Comparison of ENCODE assay signal across 28 mouse cellular contexts in the genomic region with DNA sequence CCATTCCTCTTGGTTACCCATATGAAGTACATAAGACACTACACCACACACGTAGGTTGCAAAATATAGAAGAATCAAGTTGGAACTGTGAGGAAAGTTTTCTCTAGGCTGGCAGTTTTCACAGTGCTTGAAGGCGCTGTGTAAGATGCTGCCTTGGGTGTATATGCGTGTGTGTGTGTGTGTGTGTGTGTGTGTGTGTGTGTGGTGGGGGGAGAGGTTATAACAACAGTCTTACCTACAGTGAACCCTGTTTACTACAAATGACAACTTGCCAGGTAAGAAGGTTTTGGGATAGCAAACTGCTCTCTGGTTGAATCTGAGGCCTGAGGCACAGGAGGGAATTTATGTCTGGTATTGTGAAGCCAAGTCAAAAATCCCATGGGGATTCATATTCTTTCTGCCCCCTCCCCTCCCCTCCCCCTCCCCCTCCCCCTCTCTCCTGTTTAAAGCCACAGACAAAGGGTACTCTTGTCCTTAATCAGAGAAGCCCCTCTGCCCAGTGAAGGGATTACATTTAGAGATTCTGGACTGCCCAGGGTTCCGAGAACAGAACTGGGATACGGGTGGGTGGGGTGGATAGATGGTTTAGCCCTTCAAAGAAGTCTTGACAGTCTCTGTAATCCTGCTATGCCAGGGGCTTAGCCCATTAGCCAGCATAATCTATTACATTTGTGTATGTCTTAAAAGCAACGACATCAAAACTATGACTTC.
A peak's percentile ranks its signal among the peaks of the same experiment; 100 is the strongest.
DNase-seq lines count a peak whose midpoint lies in the region; ATAC-seq lines count a peak whose summit lies in the region.
"Had no signal": no experiment of that assay in that cellular context is flagged by ENCODE, and none has a peak within 500 bp of the region (broad histone marks: within the 10 kb centered on the region; RNA-seq: fewer than 3 reads in every experiment).

No protein-coding gene starts in this region.

- DNase-seq in forebrain, embryonic 10.5 days (ENCODE audit: extremely low spot score, low spot score) = no peak
- no peak for DNase-seq in hindbrain, embryonic 10.5 days (ENCODE audit: low spot score)
- peak; percentile 16 for DNase-seq in retina, postnatal 1 day
- no peak for DNase-seq in retina, embryonic 14.5 days (ENCODE audit: low spot score)
- DNase-seq: adrenal gland, adult 8-10 months; adrenal gland, postnatal 25 days; cerebellum, adult 11-12 months; cerebellum, adult 8-10 months; cerebellum, postnatal 10 days; cerebellum, postnatal 36 days; embryo, embryonic 11 days; gastrocnemius, postnatal 10 days; gastrocnemius, postnatal 36 days; heart, adult 2 months; heart, postnatal 14 days; heart, postnatal 4 days had no signal

- WGBS in forebrain, embryonic 10.5 days = 64% methylated on average over 6 of the region's 6 CpGs
- WGBS in forebrain, embryonic 13.5 days = 61% methylated on average over 6 of the region's 6 CpGs
- 81% methylated on average over 6 of the region's 6 CpGs for whole genome bisulfite sequencing in hindbrain, embryonic 12.5 days
- WGBS in hindbrain, embryonic 10.5 days = 81% methylated on average over 6 of the region's 6 CpGs
- 50% methylated on average over 6 of the region's 6 CpGs for WGBS in midbrain, embryonic 13.5 days
- WGBS in midbrain, embryonic 16.5 days = 56% methylated on average over 6 of the region's 6 CpGs

- no peak overlapping the region for H3K4me3 ChIP-seq in forebrain, embryonic 10.5 days
- H3K4me3 ChIP-seq in forebrain, embryonic 13.5 days = no peak overlapping the region
- H3K4me3 ChIP-seq in hindbrain, embryonic 12.5 days = no peak overlapping the region
- no peak overlapping the region for H3K4me3 ChIP-seq in hindbrain, embryonic 10.5 days
- H3K4me3 ChIP-seq in midbrain, embryonic 13.5 days (replicated peaks) = no peak overlapping the region
- no peak overlapping the region for H3K4me3 ChIP-seq in midbrain, embryonic 16.5 days (ENCODE audit: low read depth, low read length)
- H3K4me3 ChIP-seq: embryonic facial prominence, embryonic 10.5 days; embryonic facial prominence, embryonic 13.5 days; erythroblast, embryonic 14.5 days; heart, adult 2 months; heart, embryonic 10.5 days; heart, embryonic 13.5 days had no signal

- H3K4me2 ChIP-seq in forebrain, embryonic 13.5 days = no peak overlapping the region
- no peak overlapping the region for H3K4me2 ChIP-seq in hindbrain, embryonic 12.5 days (replicated peaks)
- no peak overlapping the region for H3K4me2 ChIP-seq in midbrain, embryonic 13.5 days (replicated peaks)
- no peak overlapping the region for H3K4me2 ChIP-seq in midbrain, embryonic 16.5 days (ENCODE audit: low read length)
- H3K4me2 ChIP-seq: embryonic facial prominence, embryonic 13.5 days; heart, embryonic 13.5 days; hindbrain, embryonic 14.5 days had no signal

- H3K4me1 ChIP-seq in forebrain, embryonic 10.5 days = peaks cover 32% of the 10 kb centered on the region
- H3K4me1 ChIP-seq in forebrain, embryonic 13.5 days = peaks cover 15% of the 10 kb centered on the region
- peaks cover 5% of the 10 kb centered on the region; the same call in 1 of the 2 replicates for H3K4me1 ChIP-seq in hindbrain, embryonic 12.5 days
- peaks cover 20% of the 10 kb centered on the region for H3K4me1 ChIP-seq in hindbrain, embryonic 10.5 days (replicated peaks)
- H3K4me1 ChIP-seq in midbrain, embryonic 13.5 days (replicated peaks) = peaks cover 8% of the 10 kb centered on the region; the same call in 1 of the 2 replicates
- peaks cover 1% of the 10 kb centered on the region for H3K4me1 ChIP-seq in midbrain, embryonic 16.5 days (ENCODE audit: control insufficient read depth, insufficient read depth, low read length)

- H3K36me3 ChIP-seq in forebrain, embryonic 10.5 days (replicated peaks) = peaks cover 31% of the 10 kb centered on the region
- H3K36me3 ChIP-seq in forebrain, embryonic 13.5 days (ENCODE audit: poor library complexity, severe bottlenecking) = peaks cover 5% of the 10 kb centered on the region; the same call in 1 of the 2 replicates
- H3K36me3 ChIP-seq in hindbrain, embryonic 12.5 days = no peaks in the 10 kb centered on the region; the same call in 1 of the 2 replicates
- H3K36me3 ChIP-seq in hindbrain, embryonic 10.5 days = peaks cover 35% of the 10 kb centered on the region
- peaks cover 8% of the 10 kb centered on the region; the same call in 1 of the 2 replicates for H3K36me3 ChIP-seq in midbrain, embryonic 13.5 days
- no peaks in the 10 kb centered on the region for H3K36me3 ChIP-seq in midbrain, embryonic 16.5 days (ENCODE audit: control insufficient read depth, insufficient read depth, low read length)
- H3K36me3 ChIP-seq: embryonic facial prominence, embryonic 10.5 days; embryonic facial prominence, embryonic 13.5 days had no signal

- ATAC-seq in forebrain, embryonic 13.5 days = no peak
- ATAC-seq in hindbrain, embryonic 12.5 days (ENCODE audit: low FRiP score) = peak; percentile 60; the same call in 1 of the 2 replicates
- 0 out of 2 replicates have a peak, but pooled peaks have one; percentile 58 for ATAC-seq in midbrain, embryonic 13.5 days
- no peak for ATAC-seq in midbrain, embryonic 16.5 days
- ATAC-seq: activated CD4-positive, CD25-positive, alpha-beta regulatory T cell, adult 4 months; forebrain, embryonic 16.5 days had no signal

- H3K27ac ChIP-seq in forebrain, embryonic 10.5 days = 0 out of 2 replicates have a peak overlapping the region, but pooled peaks have one; percentile 30
- no peak overlapping the region for H3K27ac ChIP-seq in forebrain, embryonic 13.5 days
- H3K27ac ChIP-seq in hindbrain, embryonic 12.5 days = no peak overlapping the region
- no peak overlapping the region; the same call in none of the 2 replicates for H3K27ac ChIP-seq in hindbrain, embryonic 10.5 days
- H3K27ac ChIP-seq in midbrain, embryonic 13.5 days = no peak overlapping the region
- H3K27ac ChIP-seq in midbrain, embryonic 16.5 days (ENCODE audit: low read length) = no peak overlapping the region
- H3K27ac ChIP-seq: embryonic facial prominence, embryonic 10.5 days; embryonic facial prominence, embryonic 13.5 days; heart, adult 2 months; heart, embryonic 10.5 days; heart, embryonic 13.5 days; hindbrain, embryonic 14.5 days had no signal

- H3K9ac ChIP-seq in forebrain, embryonic 13.5 days = no peak overlapping the region
- H3K9ac ChIP-seq in hindbrain, embryonic 12.5 days = no peak overlapping the region
- no peak overlapping the region for H3K9ac ChIP-seq in midbrain, embryonic 13.5 days (replicated peaks)
- no peak overlapping the region for H3K9ac ChIP-seq in midbrain, embryonic 16.5 days (ENCODE audit: low read depth, low read length)
- H3K9ac ChIP-seq: embryonic facial prominence, embryonic 13.5 days; heart, embryonic 13.5 days; hindbrain, embryonic 14.5 days had no signal

- no peaks in the 10 kb centered on the region for H3K27me3 ChIP-seq in forebrain, embryonic 10.5 days (ENCODE audit: poor library complexity, severe bottlenecking)
- H3K27me3 ChIP-seq in forebrain, embryonic 13.5 days = no peaks in the 10 kb centered on the region
- no peaks in the 10 kb centered on the region for H3K27me3 ChIP-seq in hindbrain, embryonic 12.5 days
- no peaks in the 10 kb centered on the region for H3K27me3 ChIP-seq in hindbrain, embryonic 10.5 days (ENCODE audit: insufficient read depth, poor library complexity, severe bottlenecking)
- H3K27me3 ChIP-seq in midbrain, embryonic 13.5 days = no peaks in the 10 kb centered on the region
- no peaks in the 10 kb centered on the region for H3K27me3 ChIP-seq in midbrain, embryonic 16.5 days (ENCODE audit: control insufficient read depth, insufficient read depth, low read depth, low read length)
- H3K27me3 ChIP-seq: embryonic facial prominence, embryonic 13.5 days; heart, embryonic 13.5 days had no signal

- H3K9me3 ChIP-seq in forebrain, embryonic 10.5 days = no peaks in the 10 kb centered on the region
- no peaks in the 10 kb centered on the region for H3K9me3 ChIP-seq in forebrain, embryonic 13.5 days (replicated peaks)
- no peaks in the 10 kb centered on the region for H3K9me3 ChIP-seq in hindbrain, embryonic 12.5 days (replicated peaks)
- no peaks in the 10 kb centered on the region for H3K9me3 ChIP-seq in hindbrain, embryonic 10.5 days
- no peaks in the 10 kb centered on the region for H3K9me3 ChIP-seq in midbrain, embryonic 13.5 days
- H3K9me3 ChIP-seq in midbrain, embryonic 16.5 days (replicated peaks; ENCODE audit: control insufficient read depth, low read length, poor library complexity, severe bottlenecking) = no peaks in the 10 kb centered on the region
- H3K9me3 ChIP-seq: embryonic facial prominence, embryonic 10.5 days; embryonic facial prominence, embryonic 13.5 days; heart, embryonic 10.5 days; heart, embryonic 13.5 days had no signal

Comparison
In these comparisons a context has a peak if more than half of its experiments do, and no peak if none do; other contexts are left out.
1. ATAC-seq: peak in hindbrain, embryonic 12.5 days (single experiment) and midbrain, embryonic 13.5 days (single experiment); none in forebrain, embryonic 13.5 days (single experiment) and midbrain, embryonic 16.5 days (single experiment).